Mouse (Mus musculus): Measurements from ENCODE around the gene Stom.
A peak's percentile ranks its signal among the peaks of the same experiment; 100 is the strongest.

Gene Stom

GRCm38 (mm10) chr2:35320399-35320798 lies 16.4 kb downstream of the Stom start:
- no peak for DNase-seq (ENCODE audit: low spot score in 2 of 2)

- DNase-seq (ENCODE audit: low spot score in 2 of 2) = no peak
Measured at GRCm38 (mm10) chr2:35318405-35318804, 18.4 kb downstream of the Stom start.

GRCm38 (mm10) chr2:35317604-35318003 lies 19.2 kb downstream of the Stom start:
- DNase-seq (ENCODE audit: low spot score in 2 of 2) = no peak

GRCm38 (mm10) chr2:35314300-35314699 lies 22.5 kb downstream of the Stom start:
- no peak for DNase-seq (ENCODE audit: low spot score in 2 of 2)

GRCm38 (mm10) chr2:35309906-35310493 lies 26.8 kb downstream of the Stom start:
- no peak for DNase-seq (ENCODE audit: low spot score in 2 of 2)

- no peak for DNase-seq (ENCODE audit: low spot score in 2 of 2)
Measured at GRCm38 (mm10) chr2:35308166-35308565, 28.6 kb downstream of the Stom start.

- DNase-seq (ENCODE audit: low spot score in 2 of 2) = no peak
Measured at GRCm38 (mm10) chr2:35302049-35302885, 34.5 kb downstream of the Stom start.

GRCm38 (mm10) chr2:35299437-35299836 lies 37.3 kb downstream of the Stom start:
- no peak for DNase-seq (ENCODE audit: low spot score in 2 of 2)

- DNase-seq (ENCODE audit: low spot score in 2 of 2) = peak; percentile 30 to 66
Measured at GRCm38 (mm10) chr2:35297703-35298332, 39.0 kb downstream of the Stom start.

GRCm38 (mm10) chr2:35293291-35293690 lies 43.5 kb downstream of the Stom start:
- no peak for DNase-seq (ENCODE audit: low spot score in 2 of 2)

- no peak for DNase-seq (ENCODE audit: low spot score in 2 of 2)
Measured at GRCm38 (mm10) chr2:35292700-35293099, 44.1 kb downstream of the Stom start.

GRCm38 (mm10) chr2:35291856-35292255 lies 44.9 kb downstream of the Stom start:
- no peak for DNase-seq (ENCODE audit: low spot score in 2 of 2)

GRCm38 (mm10) chr2:35288758-35289635 lies 47.8 kb downstream of the Stom start:
- peak; percentile 56 to 72 for DNase-seq (ENCODE audit: low spot score in 2 of 2)

GRCm38 (mm10) chr2:35287017-35287620 lies 49.7 kb downstream of the Stom start:
- no peak for DNase-seq (ENCODE audit: low spot score in 2 of 2)

- no peak for DNase-seq (ENCODE audit: low spot score in 2 of 2)
Measured at GRCm38 (mm10) chr2:35285209-35285608, 51.6 kb downstream of the Stom start.

- no peak for DNase-seq (ENCODE audit: low spot score in 2 of 2)
Measured at GRCm38 (mm10) chr2:35283997-35284396, 52.8 kb downstream of the Stom start.

- no peak for DNase-seq (ENCODE audit: low spot score in 2 of 2)
Measured at GRCm38 (mm10) chr2:35282214-35282613, 54.6 kb downstream of the Stom start.

- no peak for DNase-seq (ENCODE audit: low spot score in 2 of 2)
Measured at GRCm38 (mm10) chr2:35280001-35280400, 56.8 kb downstream of the Stom start.

GRCm38 (mm10) chr2:35278371-35279210 lies 58.2 kb downstream of the Stom start:
- DNase-seq (ENCODE audit: low spot score in 2 of 2) = no peak

- DNase-seq (ENCODE audit: low spot score in 2 of 2) = no peak
Measured at GRCm38 (mm10) chr2:35277686-35278085, 59.1 kb downstream of the Stom start.
